Mouse (Mus musculus): Measurements from ENCODE around the gene Azin2.
A peak's percentile ranks its signal among the peaks of the same experiment; 100 is the strongest.

DNA sequence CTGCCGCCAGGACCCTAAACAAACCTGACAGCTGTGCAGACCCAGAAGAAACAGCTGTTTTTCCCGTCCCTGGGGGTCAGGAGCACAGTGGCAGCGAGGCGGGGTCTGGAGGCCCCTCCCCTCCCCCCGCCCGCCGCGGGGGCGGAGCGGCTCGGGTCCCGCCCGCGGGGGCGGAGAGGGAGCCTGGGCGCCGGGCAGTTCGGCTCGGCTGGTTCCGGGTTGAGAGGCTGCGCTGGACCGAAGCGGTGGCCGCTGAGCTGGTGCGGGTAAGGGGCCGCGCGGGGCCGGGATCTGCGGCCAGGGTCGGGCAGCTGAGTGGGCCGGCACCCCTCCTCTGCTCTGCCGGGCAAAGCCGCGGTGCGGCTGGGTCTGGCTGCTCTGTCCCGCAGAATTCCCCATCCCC is 78.9 kb downstream of the Azin2 start, which contains the start of gene Trim62:
- TF ChIP-seq POLR2A (IDR thresholded peaks at IDR 0.05; ENCODE audit: insufficient read length, low read depth), result peak; percentile 60
- no peak for TF ChIP-seq TCF12 (IDR thresholded peaks at IDR 0.05; ENCODE audit: insufficient read depth, poor library complexity, severe bottlenecking)
- peak in 2 of 3 experiments; percentile 58 to 63 for TF ChIP-seq MYOD1 (IDR thresholded peaks at IDR 0.05; ENCODE audit: control insufficient read depth in 1 of 3, insufficient read length in 2 of 3, low read depth in 2 of 3)
- no peak for TF ChIP-seq E2F4 (IDR thresholded peaks at IDR 0.05; ENCODE audit: insufficient read depth)
- no peak for TF ChIP-seq CEBPB (IDR thresholded peaks at IDR 0.05; ENCODE audit: insufficient read depth, poor library complexity, severe bottlenecking)
- peak; percentile 27 for TF ChIP-seq POLR2AphosphoS2 (IDR thresholded peaks at IDR 0.05; ENCODE audit: insufficient read length, low read depth)
- TF ChIP-seq MAX (IDR thresholded peaks at IDR 0.05; ENCODE audit: low read depth), result no peak
